Mouse (Mus musculus) lung, adult 2 months (tissue): Measurements from ENCODE around the gene Trim69. TPM values are rescaled to one million over a fixed set of nuclear protein-coding genes. Genes with fewer than 3 reads are reported as not detected.
A peak's percentile ranks its signal among the peaks of the same experiment; 100 is the strongest.

ENCODE experiments used
- DNase-seq: peaks from one replicate; pipeline ENCODE4 v3.0.0; 2022
- H3K4me1 ChIP-seq: fragments of 200-500 bp; 2 replicates; pipeline ENCODE4 v1.6.1; 2011; ENCODE audit warnings: low read length; ENCODE audit not compliant: control insufficient read depth, insufficient read depth
- H3K4me3 ChIP-seq: fragments of 200-500 bp; replicated peaks from 2 replicates; pipeline ENCODE3; 2011; ENCODE audit warnings: low read depth, mild to moderate bottlenecking, control low read depth, low read length; ENCODE audit errors: extremely low read depth
- CTCF ChIP-seq: fragments of 200-500 bp; IDR thresholded peaks from 2 replicates; pipeline ENCODE4 v1.5.1; 2011; ENCODE audit warnings: mild to moderate bottlenecking, low read length, control low read depth; ENCODE audit not compliant: insufficient read depth
- POLR2A ChIP-seq: fragments of 200-500 bp; IDR thresholded peaks from 2 replicates; pipeline ENCODE4 v1.6.1; 2011; ENCODE audit warnings: low read depth, mild to moderate bottlenecking, control low read depth, low read length, borderline replicate concordance; ENCODE audit errors: extremely low read depth
- WGBS: fragments of 180-500 bp; shearing (Covaris S2); methylation state at CpG from one replicate; pipeline ENCODE4 v1.1.7; 2018; 5-methylcytosine and 5-hydroxymethylcytosine counted together
- polyA plus RNA-seq: library from polyadenylated mRNA; depleted of rRNA; stranded (reverse); fragments of >200 nt; gene quantifications from 2 replicates; pipeline ENCODE4 v1.2.3, GENCODE M21; 2012

The Trim69 gene
- polyA plus RNA-seq, 1 experiment: 0.08 TPM

GRCm38 (mm10) chr2:122137839-122138465, 22.5 kb upstream of the Trim69 start:
- no peak for TF ChIP-seq CTCF
- no peak for TF ChIP-seq POLR2A
- no peaks in the 10 kb centered on the region for H3K4me1 ChIP-seq
- no peak for DNase-seq
- H3K4me3 ChIP-seq: no peak overlapping the region
- WGBS: 41% methylated on average over 5 of the region's 5 CpGs

GRCm38 (mm10) chr2:122140815-122141214, 19.7 kb upstream of the Trim69 start:
- Histone ChIP-seq H3K4me3 (no peak overlapping the region), H3K4me1 (no peaks in the 10 kb centered on the region)
- TF ChIP-seq CTCF: no peak
- TF ChIP-seq POLR2A: no peak
- no peak for DNase-seq
- 67% methylated on average over 2 of the region's 2 CpGs for WGBS

GRCm38 (mm10) chr2:122141332-122141967, 19.1 kb upstream of the Trim69 start:
- DNase-seq: no peak
- H3K4me3 ChIP-seq: no peak overlapping the region
- TF ChIP-seq CTCF (peak; percentile 23; the same call in 1 of the 2 replicates), POLR2A (no peak)
- no peaks in the 10 kb centered on the region for H3K4me1 ChIP-seq
- WGBS: 66% methylated on average over 5 of the region's 5 CpGs

- TF ChIP-seq CTCF (no peak), POLR2A (no peak)
- 86% methylated on average over 3 of the region's 3 CpGs for WGBS
Observed at GRCm38 (mm10) chr2:122143111-122143510, 17.4 kb upstream of the Trim69 start.

GRCm38 (mm10) chr2:122145756-122146155, 14.7 kb upstream of the Trim69 start:
- no peak for DNase-seq
- TF ChIP-seq CTCF (no peak), POLR2A (no peak)
- Histone ChIP-seq H3K4me1 (peaks cover 5% of the 10 kb centered on the region; the same call in 1 of the 2 replicates), H3K4me3 (no peak overlapping the region)
- WGBS: 39% methylated on average over 4 of the region's 4 CpGs

More at GRCm38 (mm10) chr2:122143111-122143510, 17.4 kb upstream of the Trim69 start:
- Histone ChIP-seq H3K4me1 (peaks cover 3% of the 10 kb centered on the region; the same call in 1 of the 2 replicates), H3K4me3 (no peak overlapping the region)
- DNase-seq: no peak

GRCm38 (mm10) chr2:122146687-122147086, 13.8 kb upstream of the Trim69 start:
- TF ChIP-seq CTCF (no peak), POLR2A (no peak)
- no peak for DNase-seq
- Histone ChIP-seq H3K4me3 (no peak overlapping the region), H3K4me1 (peaks cover 10% of the 10 kb centered on the region)
- WGBS: 58% methylated on average over 6 of the region's 6 CpGs

GRCm38 (mm10) chr2:122147508-122148241, 12.8 kb upstream of the Trim69 start, which contains the start of gene B2m:
B2m (plus strand) TSS chr2:122147686.
- under 1% methylated on average over 40 of the region's 40 CpGs for WGBS
- Histone ChIP-seq H3K4me1 (peaks cover 10% of the 10 kb centered on the region), H3K4me3 (peak within 1 kb of the TSS; percentile 81)
- TF ChIP-seq CTCF (no peak), POLR2A (peak; percentile 100)
- peak; percentile 95 for DNase-seq

GRCm38 (mm10) chr2:122148242-122148917, 12.1 kb upstream of the Trim69 start:
- peak overlapping the region; percentile 81 for H3K4me3 ChIP-seq
- TF ChIP-seq POLR2A (0 out of 2 replicates have a peak, but pooled peaks have one; percentile 30), CTCF (no peak)
- H3K4me1 ChIP-seq: peaks cover 10% of the 10 kb centered on the region
- peak; percentile 59 for DNase-seq
- 4% methylated on average over 18 of the region's 18 CpGs for WGBS

GRCm38 (mm10) chr2:122149316-122149715, 11.2 kb upstream of the Trim69 start:
- 61% methylated on average over 6 of the region's 6 CpGs for WGBS

GRCm38 (mm10) chr2:122149716-122150115, 10.8 kb upstream of the Trim69 start:
- Histone ChIP-seq H3K4me1 (peaks cover 10% of the 10 kb centered on the region), H3K4me3 (peak overlapping the region; percentile 33)
- TF ChIP-seq CTCF (no peak), POLR2A (no peak)
- DNase-seq: no peak
- WGBS: 47% methylated on average over 3 of the region's 3 CpGs

More at GRCm38 (mm10) chr2:122149316-122149715, 11.2 kb upstream of the Trim69 start:
- TF ChIP-seq POLR2A (no peak), CTCF (no peak)
- peak overlapping the region; percentile 81 for H3K4me3 ChIP-seq
- peaks cover 10% of the 10 kb centered on the region for H3K4me1 ChIP-seq
- no peak for DNase-seq
